Mouse (Mus musculus): Measurements from ENCODE around the gene Parp11. TPM values are rescaled to one million over a fixed set of nuclear protein-coding genes. Genes with fewer than 3 reads are reported as not detected.
A peak's percentile ranks its signal among the peaks of the same experiment; 100 is the strongest.

Parp11 gene
- total RNA-seq (2021) = 1 to 10 TPM; 7.8 to 8.9 TPM

DNA sequence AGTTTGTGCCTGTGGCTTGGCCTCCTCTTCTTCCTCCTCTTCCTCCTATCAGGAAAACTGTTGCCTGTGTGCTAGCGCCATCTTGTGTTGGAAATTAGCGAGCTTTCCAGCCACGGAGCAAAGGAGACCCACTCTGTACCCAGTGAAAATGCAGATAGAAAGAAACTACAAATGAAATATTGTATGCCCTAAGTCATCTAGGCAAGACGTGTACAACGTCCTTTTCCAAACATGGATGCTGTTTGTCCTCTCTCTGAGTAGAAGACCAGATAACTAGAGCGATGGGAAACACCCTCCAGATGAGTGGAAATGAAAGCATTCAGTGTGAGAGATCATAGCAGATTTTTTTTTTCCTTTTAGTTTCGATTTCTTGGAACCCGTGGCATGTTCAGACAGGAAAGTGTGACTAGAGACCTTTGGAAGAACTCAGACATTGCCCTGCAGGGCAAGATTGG, at the start of gene Parp11:
Gene Parp11, plus strand, starts transcription at position 405 of the 455 bp plus-strand sequence.
- DNase-seq (ENCODE audit: low spot score) = peak; percentile 17

DNA sequence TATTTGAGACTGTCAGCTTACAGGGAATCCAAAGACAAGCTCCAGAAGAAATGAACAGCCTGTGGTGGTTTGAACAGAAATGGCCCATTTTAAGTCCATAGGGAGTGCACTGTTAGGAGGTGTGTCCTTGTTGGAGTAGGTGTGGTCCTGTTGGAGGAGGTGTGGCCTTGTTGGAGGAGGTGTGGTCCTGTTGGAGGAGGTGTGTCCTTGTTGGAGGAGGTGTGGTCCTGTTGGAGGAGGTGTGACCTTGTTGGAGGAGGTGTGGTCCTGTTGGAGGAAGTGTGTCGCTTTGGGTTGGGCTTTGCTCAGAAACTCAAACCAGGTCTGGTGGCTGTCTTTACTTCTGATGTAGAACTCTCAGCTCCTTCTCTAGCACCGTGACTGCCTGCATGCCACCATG, 48.6 kb upstream of the Parp11 start:
- intact Hi-C loops (cut with DNase I) = no loop called here
- no peak for DNase-seq (ENCODE audit: low spot score)

More for the DNA sequence above, at the start of gene Parp11:
- intact Hi-C loops (cut with DNase I) = loop anchor here (2.0 to 10.0 kb wide), 3 partner anchors 92 to 300 kb away; no protein-coding TSS in a partner anchor

- no peak for DNase-seq (ENCODE audit: low spot score)
- intact Hi-C loops (cut with DNase I) = no loop called here
Measured at GRCm38 (mm10) chr6:127401419-127401818, 45.2 kb upstream of the Parp11 start.

GRCm38 (mm10) chr6:127404070-127404810, 42.4 kb upstream of the Parp11 start:
- intact Hi-C loops (cut with DNase I) = no loop called here
- DNase-seq (ENCODE audit: low spot score) = no peak

- no peak for DNase-seq (ENCODE audit: low spot score)
- intact Hi-C loops (cut with DNase I) = no loop called here
Measured at GRCm38 (mm10) chr6:127405682-127406081, 41.0 kb upstream of the Parp11 start.

- no peak for DNase-seq (ENCODE audit: low spot score)
- intact Hi-C loops (cut with DNase I) = no loop called here
Measured at GRCm38 (mm10) chr6:127407742-127408141, 38.9 kb upstream of the Parp11 start.

DNA sequence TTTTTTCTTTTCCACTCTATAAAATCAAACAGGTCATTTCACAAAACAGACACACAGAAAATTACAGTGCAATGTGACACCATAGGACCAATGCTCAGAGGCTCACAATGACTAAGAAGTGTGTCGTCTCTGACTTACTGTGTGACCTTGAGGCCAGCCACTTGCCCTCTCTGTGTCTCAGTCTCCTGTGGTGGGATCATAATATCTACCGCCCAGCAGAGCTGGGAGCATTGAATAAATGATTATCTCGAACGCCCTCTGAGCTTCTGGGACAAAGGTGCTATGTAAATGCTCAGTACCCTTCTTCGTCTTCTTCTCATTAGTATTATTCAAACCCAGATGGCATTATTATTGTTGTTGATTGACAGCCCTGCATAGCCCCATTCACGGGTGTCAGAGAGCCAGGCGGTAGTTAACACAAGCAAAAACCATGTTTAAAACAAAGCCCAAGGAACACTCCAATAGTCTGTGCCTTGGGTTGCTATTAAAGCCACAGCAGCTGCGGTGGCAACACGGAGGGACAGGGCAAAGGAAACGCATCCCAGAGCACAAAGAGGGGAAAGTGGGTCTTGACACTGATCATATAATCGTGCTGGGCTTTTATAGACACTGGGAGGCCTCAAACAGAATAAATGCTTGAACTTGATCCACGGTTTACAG, 29.0 kb upstream of the Parp11 start:
- intact Hi-C loops (cut with DNase I) = no loop called here
- DNase-seq (ENCODE audit: low spot score) = no peak

DNA sequence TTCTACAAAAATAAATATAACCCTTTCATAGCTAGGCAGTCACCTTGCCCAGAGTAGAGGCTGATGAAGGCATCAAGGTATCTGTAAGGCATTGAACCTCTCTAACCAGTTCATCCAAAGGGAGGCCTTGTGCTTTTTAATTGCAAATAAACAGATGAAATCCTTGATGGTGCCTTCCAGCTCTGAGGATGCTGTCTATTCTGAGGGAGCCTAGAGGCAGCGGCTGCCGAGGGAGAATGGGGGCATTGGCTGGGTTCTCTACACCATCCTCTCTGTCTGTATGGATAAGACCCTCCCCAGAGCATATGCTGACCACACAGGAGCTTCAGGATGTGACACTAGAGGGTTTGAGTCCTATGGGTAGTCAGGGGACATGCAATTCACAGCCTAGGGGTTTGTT, 28.3 kb upstream of the Parp11 start:
- no peak for DNase-seq (ENCODE audit: low spot score)
- intact Hi-C loops (cut with DNase I) = no loop called here

GRCm38 (mm10) chr6:127420115-127420514, 26.5 kb upstream of the Parp11 start:
- DNase-seq (ENCODE audit: low spot score) = no peak
- intact Hi-C loops (cut with DNase I) = no loop called here

GRCm38 (mm10) chr6:127425095-127425494, 21.5 kb upstream of the Parp11 start:
- DNase-seq (ENCODE audit: low spot score) = no peak
- intact Hi-C loops (cut with DNase I) = no loop called here

DNA sequence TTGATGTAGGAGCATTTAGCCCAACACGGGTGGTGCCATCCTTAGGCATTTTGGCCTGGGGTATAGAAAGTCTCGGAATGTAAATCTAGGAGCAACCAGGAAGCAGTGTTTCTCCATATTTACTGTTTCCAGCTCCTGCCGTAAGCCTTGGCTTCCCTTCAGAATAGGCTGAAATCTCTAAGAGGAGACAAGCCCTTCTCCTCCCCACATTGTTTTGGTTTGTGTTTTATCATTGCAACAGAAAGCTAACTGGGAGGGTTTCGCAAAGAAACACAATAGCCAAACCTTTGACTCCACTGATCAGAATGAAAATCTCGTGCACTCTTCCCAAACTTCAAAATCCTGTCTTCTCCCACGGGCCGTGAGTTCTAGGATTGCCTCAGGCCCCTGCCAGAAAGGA, 15.9 kb upstream of the Parp11 start:
- no peak for DNase-seq (ENCODE audit: low spot score)
- intact Hi-C loops (cut with DNase I) = no loop called here

- DNase-seq (ENCODE audit: low spot score) = no peak
Measured at GRCm38 (mm10) chr6:127431196-127431766, 15.4 kb upstream of the Parp11 start.

GRCm38 (mm10) chr6:127433886-127434647, 12.6 kb upstream of the Parp11 start:
- intact Hi-C loops (cut with DNase I) = no loop called here
- DNase-seq (ENCODE audit: low spot score) = no peak

More at GRCm38 (mm10) chr6:127431196-127431766, 15.4 kb upstream of the Parp11 start:
- intact Hi-C loops (cut with DNase I) = no loop called here

DNA sequence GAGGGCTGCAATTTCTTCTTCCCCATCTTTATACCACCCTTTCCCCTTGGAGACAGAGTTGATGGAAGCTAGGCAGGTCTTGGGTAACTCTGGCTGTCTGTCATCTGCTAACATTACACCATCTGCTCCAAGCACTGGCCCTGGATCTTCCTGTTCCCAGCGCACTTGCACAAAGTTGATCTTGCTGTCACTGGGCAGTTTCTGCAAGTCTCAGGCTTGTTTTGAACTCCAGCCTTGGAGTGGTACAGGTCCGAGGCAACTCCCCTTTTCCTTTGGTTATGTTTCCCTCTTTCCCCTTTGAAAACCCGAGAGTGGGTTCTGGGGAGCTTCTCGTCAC, 12.0 kb upstream of the Parp11 start:
- DNase-seq (ENCODE audit: low spot score) = no peak
- intact Hi-C loops (cut with DNase I) = no loop called here

DNA sequence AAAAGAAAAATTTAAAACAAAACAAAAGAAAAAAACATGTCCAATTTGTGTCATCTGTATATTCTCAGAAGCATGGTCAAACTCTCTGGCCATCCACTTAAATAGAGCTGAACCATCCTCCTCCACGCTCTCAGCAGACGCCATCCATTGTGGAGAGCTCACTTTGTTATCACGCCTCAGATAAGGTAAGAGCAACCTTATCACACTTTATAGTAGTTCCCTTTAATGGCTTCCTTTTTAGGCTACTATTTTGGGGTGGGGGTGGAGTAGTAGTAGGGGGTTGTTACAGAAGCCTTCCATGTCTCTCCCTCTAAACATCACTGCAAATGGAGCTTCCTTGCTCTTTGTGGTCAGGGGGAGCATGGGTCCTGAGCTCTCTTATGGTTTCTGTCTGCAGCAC, 7.6 kb upstream of the Parp11 start:
- intact Hi-C loops (cut with DNase I) = no loop called here
- DNase-seq (ENCODE audit: low spot score) = no peak

DNA sequence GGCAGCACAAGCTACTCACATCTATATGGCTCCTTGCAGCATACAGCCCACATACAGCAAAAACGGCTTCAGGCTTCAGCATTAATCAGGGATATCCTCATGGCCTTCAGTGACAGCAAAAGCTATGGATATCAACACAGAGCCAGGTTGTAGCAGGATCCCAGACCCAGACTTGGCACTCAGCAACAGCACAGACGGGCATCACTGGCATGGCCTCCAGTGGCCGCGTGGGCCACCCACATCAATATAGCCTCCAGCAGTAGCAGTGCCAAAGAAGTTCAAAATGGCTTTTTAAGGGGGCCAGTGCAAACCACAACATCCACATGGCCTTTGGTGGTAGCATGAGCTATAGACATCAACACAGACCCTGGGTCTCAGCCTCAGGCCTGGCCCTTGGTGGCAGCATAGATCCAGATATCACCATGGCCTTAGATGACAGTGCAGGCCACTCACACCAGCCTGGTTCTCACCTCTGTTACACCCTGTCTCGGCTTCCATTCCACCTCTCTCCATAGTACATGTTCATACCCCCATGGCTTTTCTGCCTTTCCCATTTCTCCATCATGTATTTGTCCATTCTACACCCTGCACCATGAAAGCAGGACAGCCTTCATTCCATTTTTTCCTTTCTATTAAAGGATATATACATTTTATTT, 7.0 kb upstream of the Parp11 start:
- no peak for DNase-seq (ENCODE audit: low spot score)
- intact Hi-C loops (cut with DNase I) = loop anchor here (5.0 to 10.0 kb wide), 2 partner anchors 85 to 482 kb away; no protein-coding TSS in a partner anchor

DNA sequence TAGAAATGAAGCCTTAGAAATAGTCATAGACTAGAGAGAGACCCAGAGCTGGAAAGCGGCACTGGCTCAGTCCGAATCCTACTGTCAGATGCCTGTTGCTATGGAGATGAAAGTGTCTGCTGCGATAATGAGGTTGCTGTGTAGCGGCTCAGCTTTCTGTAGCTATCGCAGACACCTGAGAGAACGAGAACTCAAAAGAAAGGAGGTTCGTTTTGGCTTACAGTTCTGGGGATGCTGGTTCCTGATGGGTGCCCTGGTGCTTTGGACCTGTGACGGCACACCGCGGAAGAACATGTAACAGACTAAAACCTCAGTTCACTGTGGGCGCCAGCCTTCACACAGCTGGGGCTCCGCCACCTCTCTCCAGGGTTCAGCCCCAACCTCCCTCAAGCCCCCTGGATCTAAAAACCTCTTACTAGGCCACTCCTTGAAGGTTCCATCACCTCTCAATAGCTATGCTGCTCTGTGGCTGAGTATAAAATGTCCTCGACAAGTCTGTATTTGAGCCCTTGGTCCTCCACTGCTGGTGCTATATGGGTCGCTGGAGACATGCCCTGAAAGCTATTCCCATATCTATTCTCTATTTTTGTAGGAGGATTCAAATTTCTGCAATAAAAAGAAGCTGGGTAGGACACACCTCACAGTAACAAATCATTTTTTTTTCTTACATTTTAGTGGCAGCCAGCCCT, 6.1 kb upstream of the Parp11 start:
- intact Hi-C loops (cut with DNase I) = loop anchor here (5.0 to 10.0 kb wide), 2 partner anchors 86 to 483 kb away; no protein-coding TSS in a partner anchor
- DNase-seq (ENCODE audit: low spot score) = no peak

- intact Hi-C loops (cut with DNase I) = loop anchor here (5.0 to 10.0 kb wide), 2 partner anchors 88 to 485 kb away; no protein-coding TSS in a partner anchor
Measured at GRCm38 (mm10) chr6:127442584-127442983, 4.1 kb upstream of the Parp11 start.

DNA sequence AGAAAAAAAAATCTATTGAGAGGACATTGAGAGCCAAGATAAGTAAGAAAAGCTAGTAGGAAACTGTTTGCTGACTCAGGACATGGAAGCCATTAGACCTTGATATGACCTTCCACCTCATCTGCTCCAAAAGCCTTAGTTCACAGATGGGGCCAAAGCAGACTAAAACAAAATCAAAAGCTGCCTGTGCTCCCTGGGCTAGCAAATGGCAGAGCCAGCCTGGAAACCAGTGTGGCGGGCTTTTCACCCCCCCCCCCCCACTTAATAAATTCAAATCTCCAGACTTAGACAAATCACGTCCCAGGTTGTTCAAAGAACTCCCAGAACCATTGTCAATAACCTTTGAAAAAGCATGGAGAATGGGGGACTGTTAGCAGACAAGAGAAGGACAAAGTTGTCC, 2.7 kb upstream of the Parp11 start:
- intact Hi-C loops (cut with DNase I) = loop anchor here (5.0 to 10.0 kb wide), 2 partner anchors 89 to 487 kb away; no protein-coding TSS in a partner anchor
- DNase-seq (ENCODE audit: low spot score) = no peak

More at GRCm38 (mm10) chr6:127442584-127442983, 4.1 kb upstream of the Parp11 start:
- DNase-seq (ENCODE audit: low spot score) = no peak

Data from heart, postnatal 25 days (tissue).